Comparison of ENCODE assay signal across 8 mouse cellular contexts in the genomic region with DNA sequence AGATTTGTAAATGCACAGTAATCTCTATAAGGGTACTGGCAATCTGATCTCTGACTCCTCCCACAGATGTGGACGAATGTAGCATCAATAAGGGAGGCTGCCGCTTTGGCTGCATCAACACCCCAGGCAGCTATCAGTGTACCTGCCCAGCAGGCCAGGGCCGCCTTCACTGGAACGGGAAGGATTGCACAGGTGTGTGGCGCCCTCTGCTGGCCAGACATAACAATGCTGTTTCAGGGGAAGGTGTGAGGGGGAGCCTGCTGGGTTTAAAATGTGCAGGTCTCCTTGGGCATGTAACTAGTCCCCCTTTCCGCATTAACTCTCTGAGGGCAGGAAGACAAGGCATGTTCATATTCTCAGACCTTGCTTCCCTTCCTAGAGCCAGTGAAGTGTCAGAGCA. TPM values are rescaled to one million over a fixed set of nuclear protein-coding genes. Genes with fewer than 3 reads are reported as not detected.
A peak's percentile ranks its signal among the peaks of the same experiment; 100 is the strongest.
DNase-seq lines count a peak whose midpoint lies in the region; ATAC-seq and TF ChIP-seq lines count a peak whose summit lies in the region.

No protein-coding gene starts in this region.

- TF ChIP-seq CTCF in heart, adult 2 months (IDR thresholded peaks at IDR 0.05): peak; percentile 99

- no peak overlapping the region for H3K27ac ChIP-seq in heart, adult 2 months
- no peak overlapping the region for H3K27ac ChIP-seq in heart, embryonic 10.5 days
- no peak overlapping the region for H3K27ac ChIP-seq in limb, embryonic 12.5 days
- H3K27ac ChIP-seq in stomach, embryonic 16.5 days (ENCODE audit: low read length): no peak overlapping the region

- no peaks in the 10 kb centered on the region for H3K9me3 ChIP-seq in heart, embryonic 10.5 days
- no peaks in the 10 kb centered on the region for H3K9me3 ChIP-seq in limb, embryonic 12.5 days
- H3K9me3 ChIP-seq in stomach, embryonic 16.5 days (replicated peaks; ENCODE audit: control insufficient read depth, low read length): no peaks in the 10 kb centered on the region

- peak; percentile 72; the same call in 1 of the 2 replicates for TF ChIP-seq EP300 in heart, adult 2 months (IDR thresholded peaks at IDR 0.05; ENCODE audit: insufficient read depth, low read depth, low read length)

- ATAC-seq in limb, embryonic 12.5 days (ENCODE audit: insufficient number of reproducible peaks, insufficient read depth, low FRiP score, low TSS enrichment, low read depth): peak; percentile 9; the same call in 1 of the 2 replicates
- 0 out of 2 replicates have a peak, but pooled peaks have one; percentile 49 for ATAC-seq in stomach, embryonic 16.5 days (ENCODE audit: insufficient read depth, low FRiP score)

- H3K27me3 ChIP-seq in heart, adult 2 months (ENCODE audit: control insufficient read depth, insufficient read depth, low read length): no peaks in the 10 kb centered on the region
- H3K27me3 ChIP-seq in heart, embryonic 10.5 days (ENCODE audit: insufficient read depth, poor library complexity, severe bottlenecking): peaks cover 81% of the 10 kb centered on the region
- peaks cover 18% of the 10 kb centered on the region for H3K27me3 ChIP-seq in limb, embryonic 12.5 days
- H3K27me3 ChIP-seq in stomach, embryonic 16.5 days (ENCODE audit: control insufficient read depth, insufficient read depth, low read length): no peaks in the 10 kb centered on the region

- WGBS in heart, adult 2 months: 2% methylated on average over 6 of the region's 6 CpGs
- WGBS in heart, embryonic 10.5 days: 5% methylated on average over 6 of the region's 6 CpGs
- WGBS in limb, embryonic 12.5 days: 15% methylated on average over 6 of the region's 6 CpGs
- WGBS in stomach, embryonic 16.5 days: 18% methylated on average over 6 of the region's 6 CpGs

- H3K4me2 ChIP-seq in limb, embryonic 12.5 days: no peak overlapping the region
- H3K4me2 ChIP-seq in stomach, embryonic 16.5 days (ENCODE audit: low read depth, low read length): no peak overlapping the region

- no peak overlapping the region for H3K4me3 ChIP-seq in heart, adult 2 months
- no peak overlapping the region for H3K4me3 ChIP-seq in heart, embryonic 10.5 days
- H3K4me3 ChIP-seq in limb, embryonic 12.5 days (replicated peaks): no peak overlapping the region
- H3K4me3 ChIP-seq in stomach, embryonic 16.5 days (replicated peaks; ENCODE audit: low read length): no peak overlapping the region

- no peaks in the 10 kb centered on the region for H3K79me2 ChIP-seq in heart, adult 2 months (replicated peaks; ENCODE audit: control insufficient read depth, insufficient read depth, low read length)

- no peaks in the 10 kb centered on the region for H3K36me3 ChIP-seq in heart, adult 2 months (ENCODE audit: control insufficient read depth, insufficient read depth, low read length)
- peaks cover 5% of the 10 kb centered on the region; the same call in 1 of the 2 replicates for H3K36me3 ChIP-seq in heart, embryonic 10.5 days
- peaks cover 90% of the 10 kb centered on the region for H3K36me3 ChIP-seq in limb, embryonic 12.5 days
- no peaks in the 10 kb centered on the region for H3K36me3 ChIP-seq in stomach, embryonic 16.5 days (ENCODE audit: control insufficient read depth, insufficient read depth, low read length)

- no peak for TF ChIP-seq POLR2A in heart, adult 2 months (IDR thresholded peaks at IDR 0.05; ENCODE audit: insufficient read depth, low read depth, low read length)

- peak; percentile 72 to 86 for DNase-seq in heart, adult 2 months
- DNase-seq in heart, embryonic 10.5 days (ENCODE audit: low spot score): no peak
- peak; percentile 75 for DNase-seq in cerebellum, adult 9-10 months
- peak; percentile 64 for DNase-seq in frontal cortex, postnatal 25 days (ENCODE audit: low spot score in 2 of 2)
- peak; percentile 60 to 68 for DNase-seq in kidney, adult 8-10 months
- DNase-seq in natural killer cell, adult 2 months (ENCODE audit: low spot score in 2 of 2): peak; percentile 76 to 81

- intact Hi-C loops in heart, adult 2 months (cut with DNase I): loop anchor here (1.0 to 10.0 kb wide), 3 partner anchors 78 to 249 kb away; no protein-coding TSS in a partner anchor

- H3K9ac ChIP-seq in heart, adult 2 months (ENCODE audit: low read depth, low read length): no peak overlapping the region
- no peak overlapping the region for H3K9ac ChIP-seq in limb, embryonic 12.5 days (replicated peaks)
- H3K9ac ChIP-seq in stomach, embryonic 16.5 days (ENCODE audit: low read length): no peak overlapping the region

- H3K4me1 ChIP-seq in heart, adult 2 months (ENCODE audit: control insufficient read depth, insufficient read depth, low read length): no peaks in the 10 kb centered on the region
- H3K4me1 ChIP-seq in heart, embryonic 10.5 days: peaks cover 32% of the 10 kb centered on the region
- peaks cover 32% of the 10 kb centered on the region for H3K4me1 ChIP-seq in limb, embryonic 12.5 days (replicated peaks)
- no peaks in the 10 kb centered on the region for H3K4me1 ChIP-seq in stomach, embryonic 16.5 days (ENCODE audit: control insufficient read depth, insufficient read depth, low read length)

RNA-seq across cellular contexts. Expression of a gene that starts 13.3 kb away (rescaled TPM):
- 10 to 100 TPM; 12.4 to 12.5 TPM for total RNA-seq in heart, adult 2 months (2021)
- 22.9 and 30.8 TPM in 2 replicates for polyA plus RNA-seq in heart, adult 2 months (2012; rRNA removed)
- polyA plus RNA-seq in heart, embryonic 10.5 days (2016; fragmentation: Nextera tagmentation; extraction: Ambion mirVana): 28.1 and 34.2 TPM in 2 replicates
- 51.9 and 54.9 TPM in 2 replicates for polyA plus RNA-seq in limb, embryonic 12.5 days (2016; fragmentation: Nextera tagmentation; extraction: Ambion mirVana)
- polyA plus RNA-seq in stomach, embryonic 16.5 days (2015; fragmentation: Nextera tagmentation; extraction: Ambion mirVana): 26.0 and 27.5 TPM in 2 replicates

RNA-seq across cellular contexts. Expression of a gene that starts 21.7 kb away (rescaled TPM):
- total RNA-seq in heart, adult 2 months (2021): 1 to 10 TPM in 1 of 2 experiments, under 1 TPM in 1; 0.99 to 1.0 TPM
- 1.3 and 1.6 TPM in 2 replicates for polyA plus RNA-seq in heart, adult 2 months (2012; rRNA removed)
- polyA plus RNA-seq in heart, embryonic 10.5 days (2016; fragmentation: Nextera tagmentation; extraction: Ambion mirVana): 2.1 and 5.5 TPM in 2 replicates
- 8.7 and 12.0 TPM in 2 replicates for polyA plus RNA-seq in limb, embryonic 12.5 days (2016; fragmentation: Nextera tagmentation; extraction: Ambion mirVana)
- polyA plus RNA-seq in stomach, embryonic 16.5 days (2015; fragmentation: Nextera tagmentation; extraction: Ambion mirVana): 1.3 and 2.5 TPM in 2 replicates

RNA-seq across cellular contexts. Expression of a gene that starts 43.9 kb away (rescaled TPM):
- total RNA-seq in heart, adult 2 months (2021): 1 to 10 TPM; 2.9 to 4.5 TPM
- polyA plus RNA-seq in heart, adult 2 months (2012; rRNA removed): 3.4 and 4.0 TPM in 2 replicates
- 3.2 and 5.2 TPM in 2 replicates for polyA plus RNA-seq in heart, embryonic 10.5 days (2016; fragmentation: Nextera tagmentation; extraction: Ambion mirVana)
- polyA plus RNA-seq in limb, embryonic 12.5 days (2016; fragmentation: Nextera tagmentation; extraction: Ambion mirVana): 11.1 and 12.8 TPM in 2 replicates
- polyA plus RNA-seq in stomach, embryonic 16.5 days (2015; fragmentation: Nextera tagmentation; extraction: Ambion mirVana): 8.5 and 8.8 TPM in 2 replicates
